Mouse (Mus musculus): ENCODE measurements around the gene 1500009L16Rik.

DNA sequence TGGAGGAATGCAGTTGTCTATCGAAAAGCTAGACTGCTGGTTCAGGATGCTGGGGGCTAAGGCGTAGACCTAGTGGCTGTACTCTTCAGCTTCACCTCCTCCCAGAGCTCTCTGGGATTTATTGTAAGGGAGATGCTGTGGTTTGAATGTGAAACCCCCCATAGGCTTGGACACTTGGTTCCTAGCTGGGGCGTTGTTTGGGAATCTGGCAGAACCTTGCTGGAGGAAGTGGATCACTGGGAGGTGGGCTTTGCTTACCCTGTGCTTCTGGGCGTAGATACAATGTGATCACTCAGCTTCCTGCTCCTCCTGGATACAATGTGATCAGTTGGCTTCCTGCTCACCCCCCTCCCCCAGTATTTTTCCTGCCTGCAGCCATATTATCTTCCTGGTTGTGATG is 26.4 kb upstream of the 1500009L16Rik start:
- TF ChIP-seq POLR2A (IDR thresholded peaks at IDR 0.05; ENCODE audit: low read depth, low read length): no peak
- TF ChIP-seq CTCF (conservative IDR thresholded peaks at IDR 0.05; ENCODE audit: insufficient read depth, insufficient read length, low read depth, low read length): no peak
